Mouse (Mus musculus): Measurements from ENCODE around the gene Mmp11.

DNA sequence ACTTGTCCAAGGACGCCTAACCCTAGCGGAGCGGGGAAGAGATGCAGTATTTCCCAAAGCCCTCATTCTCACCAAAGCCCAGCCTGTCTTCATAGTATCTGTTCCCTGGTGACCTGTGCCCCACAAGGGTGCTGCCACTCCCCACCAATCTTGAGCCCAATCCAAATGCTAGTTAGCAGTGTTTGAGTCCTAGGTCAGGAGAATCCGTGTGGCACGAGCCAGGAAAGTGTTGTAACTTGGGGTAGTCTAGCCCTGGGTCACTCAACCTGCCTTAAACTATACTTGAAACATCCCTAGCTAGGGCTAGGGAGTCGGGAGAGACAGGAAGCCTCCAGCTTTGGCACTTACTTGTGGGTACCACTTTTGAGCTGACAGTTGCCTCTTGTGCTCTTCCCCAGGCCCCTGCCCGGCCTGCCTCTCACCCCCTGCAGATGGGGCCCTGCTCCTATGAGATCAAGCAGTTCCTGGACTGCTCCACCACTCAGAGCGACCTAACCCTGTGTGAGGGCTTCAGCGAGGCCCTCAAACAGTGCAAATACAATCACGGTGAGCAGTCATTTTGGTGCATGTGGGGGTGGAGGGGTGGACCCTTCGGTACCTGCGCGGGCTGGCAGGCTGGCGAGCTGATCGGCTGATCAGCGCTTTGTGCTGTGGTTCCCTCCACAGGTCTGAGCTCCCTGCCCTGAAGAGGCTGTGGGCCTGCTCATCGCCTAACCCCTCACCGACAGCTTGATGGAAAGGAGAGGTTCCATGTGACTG is 792 bp upstream of the Mmp11 start:
- no peak for TF ChIP-seq POLR2AphosphoS2 (IDR thresholded peaks at IDR 0.05; ENCODE audit: low read depth, low read length)
- peak in 1 of 2 experiments; percentile 50; a peak in 2 of 4 replicates for TF ChIP-seq CTCF (conservative IDR thresholded peaks at IDR 0.05 in 1 of 2, IDR thresholded peaks at IDR 0.05 in 1 of 2; ENCODE audit: low read depth in 2 of 2, low read length in 2 of 2)
- peak; percentile 48 for TF ChIP-seq POLR2A (IDR thresholded peaks at IDR 0.05; ENCODE audit: low read depth, low read length)
